Mouse (Mus musculus): ENCODE measurements at regions not wholly inside any gene's neighbourhood (a gene's known extent, or its start where the extent isn't known, plus 50 kb on each side); places are given as distances from the start of the nearest gene placed in this dataset.
A peak's percentile ranks its signal among the peaks of the same experiment; 100 is the strongest.

GRCm38 (mm10) chr15:29199988-29200387 is 972.4 kb upstream of the Ctnnd2 start:
- DNase-seq (ENCODE audit: low read depth, low spot score): no peak

- no peak for DNase-seq (ENCODE audit: low read depth, low spot score)
These were observed 948.7 kb upstream of the Ctnnd2 start for GRCm38 (mm10) chr15:29223667-29224066.

GRCm38 (mm10) chr15:29226889-29227288 is 945.5 kb upstream of the Ctnnd2 start:
- no peak for DNase-seq (ENCODE audit: low read depth, low spot score)

GRCm38 (mm10) chr15:29234635-29235034 is 937.8 kb upstream of the Ctnnd2 start:
- DNase-seq (ENCODE audit: low read depth, low spot score): peak; percentile 27

GRCm38 (mm10) chr15:29255152-29255551 is 917.2 kb upstream of the Ctnnd2 start:
- DNase-seq (ENCODE audit: low read depth, low spot score): peak; percentile 37

- no peak for DNase-seq (ENCODE audit: low read depth, low spot score)
These were observed 905.6 kb upstream of the Ctnnd2 start for GRCm38 (mm10) chr15:29266767-29267166.

- DNase-seq (ENCODE audit: low read depth, low spot score): no peak
These were observed 875.9 kb upstream of the Ctnnd2 start for GRCm38 (mm10) chr15:29296454-29296853.

All from 3T3-L1 (cell line).